Mouse (Mus musculus) CH12.LX (cell line): ENCODE results near the gene Gin1.

Source experiments
- CTCF ChIP-seq, 2 experiments: IDR thresholded peaks in 1 of 2; conservative IDR thresholded peaks in 1 of 2; 2 replicates each; pipeline ENCODE4 v1.5.1; 2011 to 2012; ENCODE audit warnings: low read depth in 2 of 2, low read length in 2 of 2, improper control_type of control experiment in 1 of 2, inconsistent platforms in 1 of 2, mild to moderate bottlenecking in 1 of 2, moderate library complexity in 1 of 2
- ELF1 ChIP-seq: IDR thresholded peaks from 2 replicates; pipeline ENCODE4 v1.6.1; 2014; ENCODE audit warnings: low read depth, mild to moderate bottlenecking, inconsistent platforms, low read length, improper control_type of control experiment
- EP300 ChIP-seq: IDR thresholded peaks from 2 replicates; pipeline ENCODE4 v1.6.1; 2011; ENCODE audit warnings: low read length, improper control_type of control experiment
- KAT2A ChIP-seq: IDR thresholded peaks from 2 replicates; pipeline ENCODE4 v1.6.1; 2012; ENCODE audit warnings: low read length, improper control_type of control experiment, inconsistent platforms; ENCODE audit not compliant: insufficient replicate concordance
- MAX ChIP-seq: IDR thresholded peaks from 2 replicates; pipeline ENCODE4 v1.6.1; 2011; ENCODE audit warnings: low read length, improper control_type of control experiment
- MAZ ChIP-seq: IDR thresholded peaks from 2 replicates; pipeline ENCODE4 v1.6.1; 2012; ENCODE audit warnings: low read depth, mild to moderate bottlenecking, inconsistent platforms, low read length, improper control_type of control experiment, moderate library complexity
- NRF1 ChIP-seq: IDR thresholded peaks from 2 replicates; pipeline ENCODE4 v1.6.1; 2014; ENCODE audit warnings: low read depth, mild to moderate bottlenecking, inconsistent platforms, low read length, improper control_type of control experiment, moderate library complexity
- POLR2A ChIP-seq: IDR thresholded peaks from 2 replicates; pipeline ENCODE4 v1.6.1; 2011; ENCODE audit warnings: low read depth, mild to moderate bottlenecking, improper control_type of control experiment, low read length
- SIN3A ChIP-seq: IDR thresholded peaks from 2 replicates; pipeline ENCODE4 v1.6.1; 2012; ENCODE audit warnings: low read length, improper control_type of control experiment, inconsistent platforms
- TCF12 ChIP-seq: IDR thresholded peaks from 2 replicates; pipeline ENCODE4 v1.6.1; 2014; ENCODE audit warnings: low read depth, mild to moderate bottlenecking, inconsistent platforms, low read length, improper control_type of control experiment
- USF1 ChIP-seq: IDR thresholded peaks from 2 replicates; pipeline ENCODE4 v1.6.1; 2014; ENCODE audit warnings: low read depth, mild to moderate bottlenecking, inconsistent platforms, low read length, improper control_type of control experiment
- USF2 ChIP-seq: conservative IDR thresholded peaks from 2 replicates; pipeline ENCODE4 v1.6.1; 2011; ENCODE audit warnings: low read depth, low read length, improper control_type of control experiment

- TF ChIP-seq NRF1: no peak
- TF ChIP-seq CTCF (conservative IDR thresholded peaks at IDR 0.05 in 1 of 2, IDR thresholded peaks at IDR 0.05 in 1 of 2; ENCODE audit: low read depth in 2 of 2, low read length in 2 of 2): no peak
- no peak for TF ChIP-seq POLR2A
- TF ChIP-seq USF2: no peak
- no peak for TF ChIP-seq MAX
- TF ChIP-seq TCF12: no peak
- no peak for TF ChIP-seq EP300
- no peak for TF ChIP-seq KAT2A
- TF ChIP-seq MAZ: no peak
- TF ChIP-seq USF1: no peak
- TF ChIP-seq SIN3A: no peak
- no peak for TF ChIP-seq ELF1
These were observed 17.7 kb downstream of the Gin1 start for GRCm38 (mm10) chr1:97787674-97788073.
